Mouse (Mus musculus) liver, adult (tissue): ENCODE measurements around the gene Mms19.

ENCODE experiments used
- GATA4 ChIP-seq: IDR thresholded peaks from 2 replicates; pipeline ENCODE4 v1.6.1; 2014; ENCODE audit warnings: mild to moderate bottlenecking, low read length; ENCODE audit not compliant: insufficient replicate concordance

Gene Mms19

GRCm38 (mm10) chr19:42004258-42004657 lies 23.3 kb upstream of the Mms19 start:
- TF ChIP-seq GATA4: no peak

- no peak for TF ChIP-seq GATA4
Measured at GRCm38 (mm10) chr19:42001253-42001980, 20.5 kb upstream of the Mms19 start.

GRCm38 (mm10) chr19:42000446-42000958 lies 19.5 kb upstream of the Mms19 start:
- TF ChIP-seq GATA4: no peak

DNA sequence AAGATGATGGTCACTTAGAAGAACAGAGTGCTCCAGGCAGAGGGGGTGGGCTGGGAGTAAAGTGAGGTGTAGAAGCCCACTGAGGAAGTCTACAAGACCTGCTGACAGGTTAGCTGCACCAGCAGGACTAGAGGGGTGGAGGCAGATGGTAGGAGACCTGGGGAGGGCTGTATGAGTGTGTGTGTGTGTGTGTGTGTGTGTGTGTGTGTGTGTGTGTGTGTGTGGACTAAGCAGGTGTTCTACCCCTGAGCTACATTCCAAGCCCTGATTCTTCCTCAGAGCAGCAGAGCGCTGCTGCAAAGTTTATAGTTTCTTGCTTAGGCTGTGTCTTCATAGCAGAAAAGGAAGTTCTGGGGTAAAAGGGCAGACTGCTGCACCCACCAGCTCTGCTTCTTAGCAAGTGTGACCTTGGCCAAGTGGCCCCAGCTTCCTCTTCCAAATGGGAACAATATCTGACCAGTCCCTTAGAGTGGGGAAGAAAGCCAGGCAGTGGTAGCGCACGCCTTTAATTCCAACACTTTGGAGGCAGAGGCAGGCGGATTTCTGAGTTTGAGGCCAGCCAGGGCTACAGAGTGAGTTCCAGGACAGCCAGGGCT lies 18.8 kb upstream of the Mms19 start:
- TF ChIP-seq GATA4: no peak

DNA sequence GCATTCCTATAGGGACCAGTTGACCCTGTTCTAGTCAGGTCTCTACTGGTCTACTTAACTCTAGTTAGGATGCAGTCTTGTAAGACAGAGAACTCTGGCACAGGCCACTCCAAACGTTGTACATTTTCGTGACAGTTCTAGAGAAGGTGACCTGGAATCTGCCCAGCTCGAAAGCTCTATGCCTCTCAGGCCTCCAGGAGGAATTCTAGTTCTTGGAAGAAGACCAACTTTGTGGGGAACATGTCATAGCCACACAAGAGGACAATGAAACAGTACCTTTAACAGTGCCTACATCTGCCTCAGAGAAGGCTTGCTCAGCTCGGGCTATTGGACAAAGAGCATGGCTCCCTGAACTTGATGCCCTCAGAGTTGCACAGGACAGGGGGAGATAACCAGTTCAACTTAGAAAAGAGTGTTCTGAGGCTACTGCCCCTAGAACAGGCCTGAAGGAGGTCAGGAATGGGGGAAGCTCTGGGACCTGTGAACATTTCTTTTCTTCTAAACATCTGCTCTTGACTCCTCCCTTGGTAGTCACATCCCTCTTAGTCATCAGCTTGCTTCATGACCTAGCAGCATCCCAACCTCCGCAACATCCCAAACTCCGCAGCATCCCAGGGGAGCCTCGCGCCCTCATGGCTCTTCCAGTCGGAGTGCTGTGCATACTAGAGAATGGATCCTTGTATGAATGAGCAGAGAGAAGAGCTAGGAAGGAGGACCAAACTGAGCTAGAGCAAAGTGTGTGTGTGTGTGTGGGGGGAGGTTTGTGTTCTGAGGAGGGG lies 18.0 kb upstream of the Mms19 start:
- TF ChIP-seq GATA4: no peak

DNA sequence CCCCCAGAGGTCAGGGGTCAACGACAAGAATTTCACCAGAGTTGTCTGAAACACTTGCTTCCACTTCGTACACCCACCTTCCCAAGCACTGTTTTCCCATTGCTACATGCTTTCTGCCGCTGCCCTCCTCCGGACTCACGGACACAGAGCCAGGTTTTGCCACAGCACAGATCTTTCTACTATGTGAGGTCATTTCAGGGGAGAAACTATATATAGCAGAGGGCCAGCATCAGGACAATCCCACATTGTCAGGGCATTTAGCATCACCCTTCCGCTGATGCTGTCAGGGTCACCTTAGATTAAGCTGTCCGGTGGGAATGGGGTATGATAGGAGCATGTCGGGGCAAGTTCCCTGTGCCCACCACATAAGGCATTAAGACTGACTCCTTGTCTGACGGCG lies 16.1 kb upstream of the Mms19 start:
- TF ChIP-seq GATA4: no peak

DNA sequence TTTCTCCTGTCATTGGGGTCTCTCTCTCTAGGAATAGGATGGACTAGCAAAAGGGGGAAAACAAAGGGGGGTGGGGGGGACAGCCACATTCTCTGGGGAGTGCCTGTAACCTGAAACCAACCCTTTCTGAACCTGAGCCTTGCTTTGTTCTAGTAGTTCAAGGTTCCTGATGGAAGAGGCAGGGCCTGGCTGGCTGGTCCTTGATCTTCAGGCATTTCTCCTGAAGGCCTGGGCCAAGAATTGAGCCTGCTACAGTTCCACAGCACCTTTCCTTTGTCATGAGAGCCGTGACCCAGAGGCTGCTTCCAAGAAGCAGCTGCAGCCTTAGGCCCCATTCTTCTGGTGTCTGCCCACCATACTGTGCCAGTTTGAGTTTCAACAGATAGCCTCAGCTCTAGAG lies 14.5 kb upstream of the Mms19 start:
- TF ChIP-seq GATA4: no peak

GRCm38 (mm10) chr19:41994023-41994422 lies 13.1 kb upstream of the Mms19 start:
- no peak for TF ChIP-seq GATA4

- TF ChIP-seq GATA4: no peak
Measured at GRCm38 (mm10) chr19:41993484-41993883, 12.5 kb upstream of the Mms19 start.

DNA sequence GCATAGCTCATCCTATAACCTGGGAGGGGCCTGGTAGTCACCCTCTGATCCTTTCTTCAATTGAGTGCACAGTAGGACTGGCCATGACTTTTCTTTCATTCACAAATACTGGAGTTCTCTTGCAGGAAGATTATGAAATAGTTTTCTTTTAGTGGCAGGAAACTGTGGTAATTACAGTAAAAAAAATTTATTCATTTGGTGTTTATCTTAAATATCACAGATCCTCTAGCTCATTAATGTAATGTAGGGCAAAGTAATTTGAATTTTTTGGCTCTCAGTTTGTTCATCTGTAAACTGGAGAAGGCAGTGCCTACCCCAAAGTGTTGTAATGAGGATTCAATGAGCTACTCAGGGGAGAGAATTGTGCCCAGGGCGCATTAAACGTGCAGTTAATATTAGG lies 12.0 kb upstream of the Mms19 start:
- no peak for TF ChIP-seq GATA4

DNA sequence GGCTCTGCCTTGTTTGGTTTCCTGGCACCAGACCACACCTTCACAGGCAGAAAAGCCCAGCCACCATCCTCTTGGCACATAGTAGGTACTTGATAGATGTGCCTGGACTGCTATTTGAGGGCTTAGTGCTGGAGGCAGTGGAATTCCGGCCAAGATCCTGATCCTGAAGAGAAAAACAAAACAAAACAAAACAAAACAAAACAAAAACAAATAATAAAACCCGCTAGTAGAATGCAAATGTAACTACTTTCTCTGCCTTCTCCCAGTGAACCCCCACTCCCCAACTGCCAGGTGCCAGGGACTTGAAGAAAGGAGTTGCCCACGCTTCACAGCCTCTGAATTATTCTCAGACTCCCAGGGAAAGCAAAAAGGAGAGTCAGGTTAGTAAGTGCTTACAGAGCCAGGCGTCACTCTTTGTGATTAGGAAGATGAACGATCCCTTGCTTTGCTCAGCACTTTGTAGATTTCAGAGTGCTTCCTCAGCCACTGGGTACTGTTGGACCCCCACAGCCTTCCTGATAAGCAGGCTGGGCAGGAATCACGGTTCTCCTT lies 11.0 kb upstream of the Mms19 start:
- no peak for TF ChIP-seq GATA4

GRCm38 (mm10) chr19:41989810-41990209 lies 8.9 kb upstream of the Mms19 start:
- no peak for TF ChIP-seq GATA4

GRCm38 (mm10) chr19:41987206-41987605 lies 6.2 kb upstream of the Mms19 start:
- no peak for TF ChIP-seq GATA4

GRCm38 (mm10) chr19:41985994-41986393 lies 5.0 kb upstream of the Mms19 start:
- TF ChIP-seq GATA4: no peak

GRCm38 (mm10) chr19:41982791-41983150 lies 1.8 kb upstream of the Mms19 start:
- no peak for TF ChIP-seq GATA4
